Mouse (Mus musculus) heart, adult 10 weeks (tissue): ENCODE results near the gene Lce3e. TPM values are rescaled to one million over a fixed set of nuclear protein-coding genes. Genes with fewer than 3 reads are reported as not detected.

Experiments used
- polyA plus RNA-seq: library from polyadenylated mRNA; stranded (reverse); fragments of 350-450 nt; fragmentation: Illumina TruSeq; extraction: RNeasy Lipid Tissue Mini Kit (QIAGEN cat#74804); gene quantifications from one replicate; pipeline ENCODE4 v1.2.3, GENCODE M21; 2014; ENCODE audit warnings: low read depth, low replicate concordance

Gene Lce3e
- polyA plus RNA-seq, result not detected

DNA sequence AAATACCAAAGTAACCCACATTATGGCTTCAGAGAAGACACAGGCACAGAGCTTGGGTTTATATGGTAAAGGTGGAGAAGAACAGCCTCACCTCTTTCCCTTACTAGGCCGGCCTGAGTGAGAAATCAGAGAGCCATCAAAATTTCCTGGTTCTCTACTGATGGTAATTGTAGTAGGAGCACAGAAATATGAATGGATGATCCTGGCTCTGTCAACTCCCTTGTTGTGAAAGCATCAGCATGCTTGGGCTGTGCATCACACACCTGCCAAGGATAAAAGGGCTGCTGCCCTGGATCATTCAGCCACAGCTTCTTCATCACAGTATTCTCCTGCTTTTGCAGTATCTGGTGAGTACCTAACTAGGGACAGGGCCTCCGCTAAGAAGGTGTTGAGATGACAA is at the start of gene Lce3e:
Gene Lce3e (plus strand): TSS at position 301 of the 400 bp plus-strand sequence.

DNA sequence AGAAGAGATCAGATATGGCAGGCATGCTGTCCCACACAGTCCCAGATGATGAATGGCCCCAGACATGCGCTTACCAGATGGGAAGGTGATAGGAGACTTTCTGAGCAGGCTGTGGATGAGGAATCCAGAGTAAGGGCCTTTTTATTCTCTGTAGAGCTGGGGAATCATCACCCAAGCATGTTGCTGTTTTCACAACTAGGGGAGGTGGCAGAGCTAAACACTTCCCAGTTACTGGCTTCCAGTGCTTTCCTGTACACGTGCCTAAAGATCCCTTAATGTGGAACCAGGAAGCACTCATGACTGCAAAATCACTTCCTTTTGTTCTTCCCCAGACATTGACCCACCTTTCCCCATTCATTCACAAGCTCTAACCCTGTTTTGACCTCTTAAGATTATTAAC is 40.7 kb upstream of the Lce3e start, which contains the start of gene Lce3a:
Gene Lce3a (minus strand): TSS at position 101 of the 400 bp plus-strand sequence.

DNA sequence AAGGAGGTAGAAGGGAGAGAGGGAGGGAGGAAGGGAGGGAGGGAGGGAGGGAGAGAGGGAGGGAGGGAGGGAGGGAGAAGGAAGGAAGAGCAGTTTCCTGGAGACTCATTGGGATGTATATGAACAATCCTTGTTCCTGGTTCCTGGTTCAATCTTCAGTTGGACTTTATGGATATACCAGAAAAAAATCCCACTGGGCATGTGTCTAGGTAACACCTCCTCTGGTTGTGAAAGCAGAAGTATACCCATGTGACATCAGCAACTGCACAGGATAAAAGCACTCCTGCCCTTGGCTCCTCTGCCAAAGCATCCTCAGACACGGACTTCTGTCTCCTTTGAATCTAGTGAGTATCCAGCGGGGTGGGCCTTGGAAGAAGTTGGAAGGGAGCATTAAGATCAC is 34.2 kb upstream of the Lce3e start, which contains the start of gene Lce3b:
Gene Lce3b (plus strand): TSS at position 301 of the 400 bp plus-strand sequence.

GRCm38 (mm10) chr3:92944186-92944585 is 22.7 kb upstream of the Lce3e start, which contains the start of gene Lce3c:
TSS of gene Lce3c (plus strand) at chr3:92944486.

DNA sequence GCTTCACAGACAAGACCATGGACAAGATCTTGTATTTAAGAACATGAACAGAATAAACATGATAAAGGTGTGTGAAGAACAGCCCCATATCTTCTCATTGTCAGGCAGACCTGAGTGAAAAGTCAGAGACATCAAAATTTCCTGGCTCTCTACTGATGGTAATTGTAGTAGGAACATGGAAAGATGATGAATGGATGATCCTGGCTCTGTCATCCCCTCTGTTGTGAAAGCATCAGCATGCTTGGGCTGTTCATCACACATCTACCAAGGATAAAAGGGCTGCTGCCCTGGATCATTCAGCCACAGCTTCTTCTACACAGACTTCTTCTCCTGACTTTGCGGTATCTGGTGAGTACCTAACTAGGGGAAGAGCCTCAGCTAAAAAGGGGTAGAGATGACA is 9.8 kb upstream of the Lce3e start, which contains the start of gene Lce3d:
Gene Lce3d (plus strand): TSS at position 301 of the 400 bp plus-strand sequence.

DNA sequence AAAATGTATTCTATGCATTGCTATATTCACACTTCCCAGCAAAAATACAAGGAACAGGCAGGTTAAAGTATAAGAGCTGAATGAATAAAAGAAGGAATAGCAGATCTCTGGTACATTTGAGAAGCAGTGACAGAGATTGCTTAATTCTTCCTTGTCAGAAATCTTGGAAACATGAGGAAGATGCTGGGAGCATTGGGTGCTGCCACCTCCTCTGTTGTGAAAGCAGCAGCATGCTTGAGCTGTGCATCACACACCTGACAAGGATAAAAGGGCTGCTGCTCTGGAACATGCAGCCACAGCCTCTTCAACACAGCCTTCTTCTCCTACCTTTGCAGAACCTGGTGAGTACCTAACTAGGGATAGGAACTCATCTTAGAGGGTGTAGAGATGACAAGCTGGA is 25.1 kb downstream of the Lce3e start, which contains the start of gene Lce3f:
Gene Lce3f (plus strand): TSS at position 301 of the 400 bp plus-strand sequence.

GRCm38 (mm10) chr3:93015460-93016104 is 48.7 kb downstream of the Lce3e start, which contains the start of gene Crct1:
TSS of gene Crct1 (minus strand) at chr3:93015687.

Other genes starting within 250 kb of the Lce3e start
- not detected for gene Lce1f, start 246.7 kb upstream of the Lce3e start, polyA plus RNA-seq
- not detected for gene Gm38119, start 228.0 kb upstream of the Lce3e start, polyA plus RNA-seq
- not detected for gene Lce1g, start 214.7 kb upstream of the Lce3e start, polyA plus RNA-seq
- not detected for gene Lce1h, start 202.0 kb upstream of the Lce3e start, polyA plus RNA-seq
- not detected for gene Lce1i, start 188.2 kb upstream of the Lce3e start, polyA plus RNA-seq
- gene Lce1j, start 176.5 kb upstream of the Lce3e start, polyA plus RNA-seq, result not detected
- gene Lce1k, start 159.2 kb upstream of the Lce3e start, polyA plus RNA-seq, result not detected
- not detected for gene Kprp, start 139.8 kb upstream of the Lce3e start, polyA plus RNA-seq
- gene Lce1l, start 115.8 kb upstream of the Lce3e start, polyA plus RNA-seq, result not detected
- gene 2310050C09Rik, start 96.8 kb upstream of the Lce3e start, polyA plus RNA-seq, result not detected
- gene Lce3a, start 40.8 kb upstream of the Lce3e start, polyA plus RNA-seq, result not detected
- gene Lce3b, start 34.1 kb upstream of the Lce3e start, polyA plus RNA-seq, result not detected
- gene Lce3c, start 22.6 kb upstream of the Lce3e start, polyA plus RNA-seq, result not detected
- not detected for gene Lce3d, start 9.7 kb upstream of the Lce3e start, polyA plus RNA-seq
- not detected for gene Lce3f, start 25.2 kb downstream of the Lce3e start, polyA plus RNA-seq
- not detected for gene Crct1, start 48.6 kb downstream of the Lce3e start, polyA plus RNA-seq
- gene Lce1m, start 52.0 kb downstream of the Lce3e start, polyA plus RNA-seq, result not detected
- not detected for gene Gm4858, start 101.8 kb downstream of the Lce3e start, polyA plus RNA-seq
- not detected for gene Crnn, start 177.7 kb downstream of the Lce3e start, polyA plus RNA-seq
- gene Flg2, start 230.2 kb downstream of the Lce3e start, polyA plus RNA-seq, result not detected